Mouse (Mus musculus): ENCODE results near the gene Itpr2. TPM values are rescaled to one million over a fixed set of nuclear protein-coding genes. Genes with fewer than 3 reads are reported as not detected.

The Itpr2 gene
- total RNA-seq, 2 experiments from 2014 or later: 30.1 to 34.3 TPM

- intact Hi-C loops (cut with DNase I): loop anchor here (5.0 kb wide), 1 partner anchor 71 kb away; the partner anchor contains the start of gene Itpr2
- DNase-seq: no peak
Measured at GRCm38 (mm10) chr6:146431777-146432176, 70.2 kb downstream of the Itpr2 start.

GRCm38 (mm10) chr6:146429694-146430380, 72.2 kb downstream of the Itpr2 start:
- DNase-seq: peak; percentile 45 to 51
- intact Hi-C loops (cut with DNase I): loop anchor here (5.0 kb wide), 1 partner anchor 72 kb away; the partner anchor contains the start of gene Itpr2

DNA sequence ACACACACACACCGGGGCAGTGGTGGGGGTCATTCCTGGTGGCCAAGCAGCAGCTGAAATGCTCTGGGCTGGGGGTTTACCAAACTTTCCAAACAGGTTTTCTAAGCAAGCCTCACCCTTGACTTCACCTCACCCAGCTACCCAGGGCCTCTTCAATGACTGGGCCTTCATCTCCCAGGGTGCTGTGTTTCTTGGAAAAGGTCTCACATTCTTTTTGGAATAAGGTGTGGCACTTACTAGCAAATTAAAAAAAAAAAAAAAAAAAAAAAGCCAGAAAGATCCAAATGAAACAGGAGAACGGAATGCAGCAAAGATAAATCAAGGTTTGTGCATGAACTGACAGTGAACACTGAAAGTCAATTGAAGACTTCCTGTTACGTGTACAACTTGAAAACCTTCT, 77.2 kb downstream of the Itpr2 start:
- no peak for DNase-seq
- intact Hi-C loops (cut with DNase I): no loop called here

DNA sequence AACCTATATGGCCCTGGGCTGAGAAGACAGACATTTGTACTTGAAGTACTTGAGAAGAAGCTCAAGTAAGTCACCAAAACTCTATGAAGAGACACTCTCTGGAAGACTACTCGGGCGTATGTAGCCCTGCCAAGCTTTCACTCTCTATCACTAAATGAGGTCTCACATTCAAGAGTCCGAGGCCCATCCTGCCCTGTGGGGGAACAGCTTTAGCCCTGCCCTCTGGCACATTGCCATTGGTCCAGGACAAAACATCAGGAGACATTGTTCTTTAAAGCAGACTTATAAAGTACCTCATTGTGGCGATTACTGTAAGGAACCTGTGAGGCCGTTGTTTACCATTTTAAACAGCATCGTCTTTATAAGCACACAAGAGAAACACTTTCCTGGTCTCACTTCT, 77.7 kb downstream of the Itpr2 start:
- no peak for DNase-seq
- intact Hi-C loops (cut with DNase I): no loop called here

DNA sequence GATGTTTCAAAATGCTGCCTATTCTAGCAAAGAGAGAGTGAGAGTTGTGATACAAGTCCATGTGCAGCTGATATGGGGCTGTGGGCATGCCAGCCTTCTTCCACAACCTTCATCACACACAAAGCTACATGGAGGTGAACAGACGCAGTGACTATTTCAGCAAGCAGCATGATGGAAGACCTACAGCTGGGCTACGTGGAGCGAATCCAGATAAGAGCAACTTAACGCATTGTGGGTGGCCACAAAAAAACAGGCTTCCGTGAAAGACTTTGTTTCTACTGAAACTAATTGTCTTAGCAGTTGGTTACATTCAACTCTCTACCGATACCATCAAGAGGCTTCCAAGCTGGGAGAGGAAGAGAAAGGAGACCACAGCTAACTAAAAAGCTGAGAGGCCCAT, 81.3 kb downstream of the Itpr2 start:
- intact Hi-C loops (cut with DNase I): no loop called here
- no peak for DNase-seq

DNA sequence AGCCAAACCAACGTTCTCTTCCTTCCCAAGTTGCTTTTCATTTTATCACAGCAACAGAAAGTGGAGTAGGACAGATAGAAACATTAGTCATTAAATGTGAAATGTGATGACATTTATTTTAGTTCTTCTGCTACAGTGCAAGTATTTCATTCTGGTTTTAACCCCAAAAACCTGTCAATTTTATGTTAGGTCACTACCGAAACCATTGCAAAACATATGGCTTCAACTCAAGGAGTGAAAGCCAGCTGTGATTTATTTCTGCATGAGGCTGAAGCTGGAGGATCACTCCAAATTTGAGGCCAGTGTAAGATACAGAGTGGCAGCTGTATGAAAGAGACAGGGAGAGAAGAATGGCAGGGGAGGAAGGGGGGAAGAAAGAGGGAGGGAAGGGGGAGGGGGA, 85.6 kb downstream of the Itpr2 start:
- intact Hi-C loops (cut with DNase I): no loop called here
- no peak for DNase-seq

DNA sequence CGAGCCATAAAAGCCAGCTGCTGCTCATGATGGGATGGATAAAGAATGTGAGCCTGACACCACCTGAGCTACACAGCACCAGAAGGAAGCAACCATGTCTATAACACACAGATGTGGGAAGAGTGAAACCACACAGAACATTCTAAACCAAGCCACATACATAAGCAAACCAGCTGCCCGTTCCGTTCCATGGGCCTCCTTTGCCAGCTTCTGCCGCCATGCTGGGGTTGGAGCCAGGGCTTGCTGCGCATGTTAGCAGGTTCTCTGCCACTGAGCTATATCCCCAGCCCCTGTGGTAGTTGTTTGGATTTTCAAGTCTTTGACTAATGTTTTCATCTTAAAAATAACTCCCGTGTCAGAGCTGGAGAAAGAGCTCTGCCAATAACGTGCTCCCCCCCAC, 87.9 kb downstream of the Itpr2 start:
- intact Hi-C loops (cut with DNase I): loop anchor here (5.0 kb wide), 1 partner anchor 138 kb away; no protein-coding TSS in a partner anchor
- no peak for DNase-seq

GRCm38 (mm10) chr6:146411446-146412070, 90.5 kb downstream of the Itpr2 start:
- intact Hi-C loops (cut with DNase I): loop anchor here (2.0 to 5.0 kb wide), 2 partner anchors 89 to 141 kb away; no protein-coding TSS in a partner anchor
- DNase-seq: no peak

- no peak for DNase-seq
- intact Hi-C loops (cut with DNase I): loop anchor here (2.0 to 5.0 kb wide), 2 partner anchors 90 to 142 kb away; no protein-coding TSS in a partner anchor
Measured at GRCm38 (mm10) chr6:146410427-146410810, 91.6 kb downstream of the Itpr2 start.

DNA sequence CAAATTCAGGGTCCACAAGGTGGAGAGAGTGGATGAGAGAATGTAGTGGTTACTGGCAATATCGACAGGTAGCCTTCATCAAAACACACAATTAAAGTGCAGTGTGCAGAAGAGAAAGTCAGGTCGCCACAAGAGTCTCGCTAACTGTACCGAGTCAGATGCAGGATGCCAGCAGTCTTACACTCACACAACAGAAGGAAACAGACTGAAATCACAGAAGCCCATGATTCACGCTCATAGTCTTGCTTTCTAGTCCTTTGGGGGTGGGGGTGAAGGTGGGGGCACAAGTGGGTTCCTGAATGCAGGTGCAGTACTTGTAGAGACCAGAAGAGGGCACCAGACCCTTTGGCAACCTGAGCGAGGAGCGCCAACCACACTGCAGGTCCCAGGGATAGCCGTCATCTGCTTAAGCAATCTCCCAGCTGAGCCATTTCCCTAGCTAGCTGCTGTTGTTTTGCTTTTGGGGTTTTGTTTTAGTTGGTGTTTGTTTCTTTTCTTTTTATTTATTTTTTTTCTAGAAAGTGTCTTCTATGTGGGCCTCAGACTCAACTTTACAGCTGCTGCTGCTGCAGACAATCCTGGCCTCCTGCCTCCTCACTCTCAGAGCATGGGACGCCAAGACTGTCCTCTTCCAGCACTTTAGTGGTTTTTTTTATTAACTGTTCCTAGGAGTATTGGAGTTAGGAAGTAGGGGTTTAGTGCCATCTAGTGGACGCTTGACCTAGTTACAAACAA, 92.2 kb downstream of the Itpr2 start:
- DNase-seq: peak; percentile 81 to 88

DNA sequence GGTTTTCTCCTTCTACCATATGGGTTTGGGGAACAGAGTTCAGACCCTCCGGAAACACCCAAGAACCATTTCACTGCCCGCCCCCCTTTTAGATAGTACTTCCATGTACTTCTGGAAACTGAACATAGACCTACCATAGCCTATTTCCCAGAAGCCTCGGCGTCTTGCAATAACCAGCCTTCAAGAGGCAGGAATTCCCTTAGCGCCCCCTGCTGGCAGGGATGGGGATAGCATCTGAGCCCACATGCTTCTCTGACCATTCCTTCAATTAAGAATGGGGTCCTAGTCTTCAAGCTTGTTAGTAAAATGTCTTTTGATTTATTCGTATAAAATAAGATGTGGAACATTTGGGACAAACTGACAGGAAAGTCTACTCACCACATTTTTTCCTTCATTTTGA, 96.6 kb downstream of the Itpr2 start:
- DNase-seq: peak; percentile 35 to 59
- intact Hi-C loops (cut with DNase I): loop anchor here (10.0 kb wide), 1 partner anchor 359 kb away; no protein-coding TSS in a partner anchor

More for the DNA sequence above, 92.2 kb downstream of the Itpr2 start:
- intact Hi-C loops (cut with DNase I): loop anchor here (2.0 to 10.0 kb wide), 3 partner anchors 91 to 355 kb away; no protein-coding TSS in a partner anchor

GRCm38 (mm10) chr6:146404876-146405275, 97.1 kb downstream of the Itpr2 start:
- intact Hi-C loops (cut with DNase I): loop anchor here (5.0 to 10.0 kb wide), 2 partner anchors 360 to 573 kb away; no protein-coding TSS in a partner anchor
- DNase-seq: no peak

GRCm38 (mm10) chr6:146404156-146404555, 97.9 kb downstream of the Itpr2 start:
- DNase-seq: no peak
- intact Hi-C loops (cut with DNase I): loop anchor here (5.0 to 10.0 kb wide), 2 partner anchors 361 to 572 kb away; no protein-coding TSS in a partner anchor

DNA sequence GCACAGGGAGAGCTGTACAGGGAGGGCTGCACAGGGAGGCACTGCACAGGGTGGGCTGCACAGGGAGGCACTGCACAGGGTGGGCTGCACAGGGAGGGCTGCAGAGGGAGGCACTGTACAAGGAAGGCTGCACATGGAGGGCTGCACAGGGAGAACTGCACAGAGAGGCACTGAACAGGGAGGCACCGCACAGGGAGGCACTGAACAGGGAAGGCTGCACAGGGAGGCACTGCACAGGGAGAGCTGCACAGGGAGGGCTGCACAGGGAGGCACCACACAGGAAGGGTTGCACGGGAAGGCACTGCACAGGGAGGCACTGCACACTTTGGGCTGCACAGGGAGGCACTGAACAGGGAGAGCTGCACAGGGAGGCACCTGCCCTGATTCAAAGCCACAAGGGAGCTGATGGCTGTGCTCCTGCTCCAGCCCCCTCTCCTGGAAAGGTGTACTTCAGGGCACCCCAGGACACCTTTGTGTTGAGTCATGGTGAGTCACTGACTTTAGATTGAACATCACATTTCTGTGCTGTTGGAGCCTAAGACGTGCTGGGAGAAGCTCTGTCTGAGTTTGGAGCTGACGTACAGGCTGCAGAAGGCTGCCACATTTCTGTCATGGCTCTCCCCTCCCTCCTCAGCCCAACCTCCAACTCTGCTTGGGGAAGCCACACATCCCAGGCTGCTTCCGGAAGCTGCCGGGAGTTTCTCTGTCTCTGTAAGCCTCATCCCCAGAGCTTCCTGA, 98.9 kb downstream of the Itpr2 start:
- intact Hi-C loops (cut with DNase I): loop anchor here (5.0 to 10.0 kb wide), 2 partner anchors 362 to 571 kb away; no protein-coding TSS in a partner anchor
- DNase-seq: no peak

- no peak for DNase-seq
- intact Hi-C loops (cut with DNase I): no loop called here
Measured at GRCm38 (mm10) chr6:146397803-146398202, 104.2 kb downstream of the Itpr2 start.

DNA sequence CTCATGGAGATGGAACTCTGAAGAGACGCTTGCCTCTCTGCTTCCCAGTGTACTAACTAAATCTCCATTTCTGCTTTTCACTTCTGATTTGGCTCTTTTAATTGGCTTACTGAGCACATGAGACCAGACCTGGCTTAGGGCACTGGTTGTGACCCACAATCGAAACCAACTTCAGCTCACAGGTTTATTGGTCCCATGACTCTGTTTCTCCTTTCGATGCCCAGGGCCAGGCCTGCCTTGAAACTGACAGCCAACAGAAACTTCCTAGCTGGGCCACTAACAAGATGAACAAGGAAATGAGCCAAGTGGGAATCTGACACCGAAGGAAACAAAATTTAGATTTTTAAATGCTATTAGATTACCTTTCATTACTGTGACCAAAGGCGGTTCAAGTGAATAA, 105.8 kb downstream of the Itpr2 start:
- no peak for DNase-seq
- intact Hi-C loops (cut with DNase I): no loop called here

- intact Hi-C loops (cut with DNase I): no loop called here
- no peak for DNase-seq
Measured at GRCm38 (mm10) chr6:146395616-146396015, 106.4 kb downstream of the Itpr2 start.

- intact Hi-C loops (cut with DNase I): no loop called here
- no peak for DNase-seq
Measured at GRCm38 (mm10) chr6:146392188-146392587, 109.8 kb downstream of the Itpr2 start.

GRCm38 (mm10) chr6:146390159-146390558, 111.9 kb downstream of the Itpr2 start:
- DNase-seq: no peak
- intact Hi-C loops (cut with DNase I): no loop called here

- intact Hi-C loops (cut with DNase I): no loop called here
- DNase-seq: no peak
Measured at GRCm38 (mm10) chr6:146388010-146388409, 114.0 kb downstream of the Itpr2 start.
